Mouse (Mus musculus) embryonic facial prominence, embryonic 14.5 days (tissue): Measurements from ENCODE around the gene Bag1. TPM values are rescaled to one million over a fixed set of nuclear protein-coding genes. Genes with fewer than 3 reads are reported as not detected.

ENCODE experiments used
- ATAC-seq: fragments of 200-750 bp; cut with Nextera tagmentation; 2 replicates; pipeline ENCODE4 v1.8.0; 2017; ENCODE audit warnings: low read depth, moderate number of reproducible peaks, moderate TSS enrichment
- DNase-seq: peaks from one replicate; pipeline ENCODE4 v3.0.0-alpha.2; 2015; ENCODE audit warnings: low spot score
- H3K27ac ChIP-seq: fragments of 300-500 bp; sonication (generic); replicated peaks from 2 replicates; pipeline ENCODE4 v1.5.1; 2014; ENCODE audit warnings: low read depth, mild to moderate bottlenecking, low read length, moderate library complexity
- H3K27me3 ChIP-seq: fragments of 300-500 bp; sonication (generic); replicated peaks from 2 replicates; pipeline ENCODE4 v1.6.1; 2014; ENCODE audit warnings: low read length; ENCODE audit not compliant: control insufficient read depth, insufficient read depth
- H3K36me3 ChIP-seq: fragments of 300-500 bp; sonication (generic); 2 replicates; pipeline ENCODE4 v1.6.1; 2014; ENCODE audit warnings: low read length, mixed read lengths; ENCODE audit not compliant: control insufficient read depth, insufficient read depth
- H3K4me1 ChIP-seq: fragments of 300-500 bp; sonication (generic); 2 replicates; pipeline ENCODE4 v1.6.1; 2014; ENCODE audit warnings: antibody characterized with exemption, low read length; ENCODE audit not compliant: control insufficient read depth, insufficient read depth
- H3K4me2 ChIP-seq: fragments of 300-500 bp; sonication (generic); 2 replicates; pipeline ENCODE4 v1.6.1; 2014; ENCODE audit warnings: low read depth, mild to moderate bottlenecking, low read length, moderate library complexity, mixed read lengths
- H3K4me3 ChIP-seq: fragments of 300-500 bp; sonication (generic); 2 replicates; pipeline ENCODE4 v1.5.1; 2014; ENCODE audit warnings: low read depth, mild to moderate bottlenecking, low read length
- H3K9ac ChIP-seq: fragments of 300-500 bp; sonication (generic); 2 replicates; pipeline ENCODE4 v1.6.1; 2014; ENCODE audit warnings: low read depth, mild to moderate bottlenecking, low read length, moderate library complexity, mixed read lengths
- H3K9me3 ChIP-seq: fragments of 300-500 bp; sonication (generic); 2 replicates; pipeline ENCODE4 v1.6.1; 2016; ENCODE audit warnings: low read length; ENCODE audit not compliant: control insufficient read depth
- WGBS: fragments of 180-500 bp; shearing (Covaris S2); extraction: QIAGEN DNeasy Blood & Tissue Kit; methylation state at CpG from one replicate; pipeline ENCODE4 v1.1.7; 2014; 5-methylcytosine and 5-hydroxymethylcytosine counted together
- polyA plus RNA-seq: library from polyadenylated mRNA; unstranded; fragments of >200 nt; fragmentation: Nextera tagmentation; extraction: Ambion mirVana; gene quantifications from 2 replicates; pipeline ENCODE4 v1.2.1, GENCODE M21; 2014

The Bag1 gene
- polyA plus RNA-seq, 1 experiment from 2014 or later = 240 TPM

DNA sequence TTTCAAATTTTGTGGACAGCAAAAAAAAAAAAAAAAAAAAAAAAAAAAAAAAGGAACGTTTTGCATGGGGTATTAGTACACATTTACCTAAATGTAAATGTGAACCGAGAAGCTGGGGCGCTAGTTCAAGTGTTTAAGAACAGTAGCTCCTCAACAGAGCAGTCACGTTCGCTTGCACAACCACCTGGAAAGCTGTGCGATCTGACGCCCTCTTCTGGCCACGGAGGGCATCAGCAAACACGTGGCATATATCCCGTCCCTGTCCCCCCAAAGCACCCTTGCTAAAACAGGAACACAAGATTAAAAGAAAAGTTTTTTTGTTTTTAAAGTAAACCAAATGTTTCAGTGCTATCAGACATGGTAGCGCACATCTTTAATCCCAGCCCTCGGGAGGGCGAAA lies 23.6 kb upstream of the Bag1 start:
- peak overlapping the region; percentile 93 for H3K9ac ChIP-seq

DNA sequence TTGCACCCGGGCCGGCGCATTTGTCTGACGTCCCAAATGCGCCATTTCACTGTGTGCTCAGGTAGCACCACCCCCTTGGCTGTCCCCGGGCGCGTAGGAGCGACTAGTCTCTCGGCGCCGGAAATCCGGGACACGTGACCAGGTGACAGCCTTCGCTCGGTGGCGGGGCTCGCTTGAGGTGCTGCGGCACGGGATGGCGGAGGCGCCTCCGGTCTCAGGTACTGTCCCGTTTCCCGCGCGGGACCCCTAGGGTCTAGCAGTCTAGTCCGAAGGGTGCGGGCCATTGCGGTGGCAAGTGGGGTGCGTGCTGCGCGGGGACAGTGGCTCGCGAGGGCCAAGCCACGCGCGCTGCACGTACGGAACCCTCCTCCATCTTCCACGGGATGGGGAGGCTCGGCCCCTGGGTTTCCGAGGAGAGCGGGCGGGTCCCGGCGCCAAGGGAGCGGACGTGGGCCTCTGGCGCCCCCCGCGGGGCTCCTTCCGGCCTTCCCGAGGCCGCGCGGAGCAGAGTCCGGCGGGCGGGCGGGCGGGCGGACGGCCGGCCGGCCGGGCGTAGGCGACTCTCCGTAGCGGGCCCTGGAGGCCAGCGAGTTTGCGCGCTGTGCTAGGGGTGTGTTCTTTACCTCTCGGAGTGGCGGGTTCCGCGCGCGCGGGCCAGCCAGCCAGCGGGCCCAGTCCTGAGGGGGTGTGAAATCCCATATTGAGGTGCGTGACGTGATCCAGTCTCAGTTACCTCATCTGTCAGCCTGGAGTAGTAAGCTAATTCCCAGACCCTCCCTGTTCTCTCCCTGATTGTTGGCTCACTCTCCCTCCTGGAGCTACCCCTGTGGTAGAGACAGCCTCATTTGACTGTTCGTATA lies 23.0 kb upstream of the Bag1 start, which contains the start of gene Nfx1:
Gene Nfx1, plus strand, starts transcription at position 65 of the 860 bp plus-strand sequence.
- Histone ChIP-seq H3K27ac (peak within 1 kb of the TSS; percentile 96), H3K36me3 (peaks cover 27% of the 10 kb centered on the region), H3K27me3 (no peaks in the 10 kb centered on the region), H3K4me1 (peaks cover 11% of the 10 kb centered on the region; the same call in 1 of the 2 replicates), H3K4me3 (peak within 1 kb of the TSS; percentile 94), H3K9me3 (no peaks in the 10 kb centered on the region), H3K9ac (peak within 1 kb of the TSS; percentile 93), H3K4me2 (peak within 1 kb of the TSS; percentile 77)
- ATAC-seq (peak; percentile 97), DNase-seq (peak; percentile 99)
- 0% methylated on average over 51 of the region's 85 CpGs for WGBS

More for the DNA sequence above, 23.6 kb upstream of the Bag1 start:
- WGBS = 22% methylated on average over 13 of the region's 13 CpGs
- DNase-seq (peak; percentile 50), ATAC-seq (no peak)
- no peaks in the 10 kb centered on the region for H3K9me3 ChIP-seq
- H3K4me1 ChIP-seq = peaks cover 11% of the 10 kb centered on the region; the same call in 1 of the 2 replicates
- H3K36me3 ChIP-seq = peaks cover 26% of the 10 kb centered on the region
- H3K27me3 ChIP-seq = no peaks in the 10 kb centered on the region
- peak overlapping the region; percentile 96 for H3K27ac ChIP-seq
- H3K4me3 ChIP-seq = peak overlapping the region; percentile 94
- peak overlapping the region; percentile 77 for H3K4me2 ChIP-seq

DNA sequence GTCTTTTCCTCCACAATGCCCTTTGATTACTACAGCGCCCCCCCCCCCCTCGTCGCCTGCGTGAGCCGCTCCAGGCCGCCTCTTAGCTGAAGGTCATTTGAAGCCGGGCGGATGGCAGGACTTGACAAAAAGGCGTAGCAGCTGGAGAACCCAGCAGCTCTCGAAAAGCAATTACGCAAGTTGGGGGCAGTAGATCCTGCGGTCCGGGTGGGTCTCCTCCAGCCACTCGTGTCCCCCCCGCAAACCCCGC lies 22.4 kb upstream of the Bag1 start:
- no peak; the same call in 1 of the 2 replicates for ATAC-seq
- WGBS = 0% methylated on average over 16 of the region's 16 CpGs

DNA sequence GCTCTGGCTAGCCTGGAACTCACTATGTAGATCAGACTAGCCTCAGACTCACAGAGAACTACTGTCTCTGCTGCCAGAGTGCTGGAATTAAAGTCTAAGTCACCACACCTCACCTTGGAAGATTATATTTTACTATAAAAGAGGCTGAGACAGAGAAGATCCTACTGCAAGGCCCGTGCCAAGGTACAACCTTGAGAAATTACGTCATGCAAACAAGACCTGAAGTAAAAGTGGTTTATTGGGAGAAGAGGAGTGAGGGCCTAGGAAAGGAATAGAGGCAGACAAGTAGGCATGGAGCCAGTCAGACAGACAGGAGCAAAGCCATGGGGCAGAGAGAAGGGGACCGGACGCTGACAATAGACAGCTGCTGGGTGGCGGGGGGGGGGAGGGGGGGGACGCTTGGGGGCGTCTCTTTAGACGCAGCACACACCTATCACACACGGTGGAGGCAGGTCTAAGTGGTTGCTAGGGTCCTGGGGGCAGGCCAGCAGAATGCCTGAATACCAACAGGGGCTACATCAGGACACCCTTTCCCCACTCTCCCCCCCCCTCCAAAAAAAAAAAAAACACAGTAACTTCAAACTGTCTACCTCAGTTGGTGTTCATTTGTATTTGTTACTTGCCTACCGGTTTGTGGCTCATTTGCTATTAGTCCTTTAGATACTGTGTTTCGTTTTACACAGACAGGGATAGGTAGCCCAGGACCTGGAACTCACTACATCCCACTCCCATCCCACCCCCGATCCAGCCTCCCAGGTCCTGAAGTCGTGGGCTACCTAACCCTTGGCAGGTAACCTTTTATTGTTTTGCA lies 21.9 kb upstream of the Bag1 start:
- peaks cover 11% of the 10 kb centered on the region; the same call in 1 of the 2 replicates for H3K4me1 ChIP-seq
- H3K4me3 ChIP-seq = peak overlapping the region; percentile 94
- H3K9ac ChIP-seq = peak overlapping the region; percentile 93
- peaks cover 34% of the 10 kb centered on the region for H3K36me3 ChIP-seq
- ATAC-seq (peak; percentile 17; the same call in 1 of the 2 replicates), DNase-seq (no peak)
- no peaks in the 10 kb centered on the region for H3K27me3 ChIP-seq
- peak overlapping the region; percentile 96 for H3K27ac ChIP-seq
- H3K4me2 ChIP-seq = peak overlapping the region; percentile 77
- 12% methylated on average over 11 of the region's 13 CpGs for WGBS
- no peaks in the 10 kb centered on the region for H3K9me3 ChIP-seq

More for the DNA sequence above, 22.4 kb upstream of the Bag1 start:
- Histone ChIP-seq H3K9me3 (no peaks in the 10 kb centered on the region), H3K36me3 (peaks cover 29% of the 10 kb centered on the region), H3K4me2 (peak overlapping the region; percentile 77), H3K27ac (peak overlapping the region; percentile 96), H3K27me3 (no peaks in the 10 kb centered on the region), H3K4me1 (peaks cover 11% of the 10 kb centered on the region; the same call in 1 of the 2 replicates), H3K9ac (peak overlapping the region; percentile 93), H3K4me3 (peak overlapping the region; percentile 94)
- no peak for DNase-seq

DNA sequence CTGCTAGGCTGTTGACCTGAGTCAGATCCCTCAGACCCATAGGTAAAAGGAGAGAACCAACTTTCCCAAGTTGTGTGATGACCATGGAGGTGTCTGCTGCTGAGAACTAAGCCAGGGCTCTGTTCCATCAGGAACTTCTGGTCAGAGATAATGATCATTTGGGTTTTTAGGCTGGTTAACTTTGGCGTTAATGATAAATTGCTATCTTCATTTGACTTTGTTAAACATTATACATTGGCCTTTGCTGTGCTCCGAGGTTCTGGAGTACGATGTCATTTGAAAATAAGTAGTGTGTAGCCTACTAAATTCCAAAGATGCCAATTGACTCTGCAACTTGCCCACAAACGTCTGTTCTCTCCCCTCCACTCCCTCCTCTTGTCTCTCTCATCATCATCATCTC lies 21.1 kb upstream of the Bag1 start:
- Histone ChIP-seq H3K4me1 (peaks cover 11% of the 10 kb centered on the region; the same call in 1 of the 2 replicates), H3K27ac (no peak overlapping the region), H3K9ac (no peak overlapping the region), H3K4me2 (no peak overlapping the region), H3K27me3 (no peaks in the 10 kb centered on the region), H3K9me3 (no peaks in the 10 kb centered on the region), H3K4me3 (no peak overlapping the region), H3K36me3 (peaks cover 41% of the 10 kb centered on the region)
- ATAC-seq = no peak
- 78% methylated on average over 4 of the region's 4 CpGs for WGBS
- no peak for DNase-seq

DNA sequence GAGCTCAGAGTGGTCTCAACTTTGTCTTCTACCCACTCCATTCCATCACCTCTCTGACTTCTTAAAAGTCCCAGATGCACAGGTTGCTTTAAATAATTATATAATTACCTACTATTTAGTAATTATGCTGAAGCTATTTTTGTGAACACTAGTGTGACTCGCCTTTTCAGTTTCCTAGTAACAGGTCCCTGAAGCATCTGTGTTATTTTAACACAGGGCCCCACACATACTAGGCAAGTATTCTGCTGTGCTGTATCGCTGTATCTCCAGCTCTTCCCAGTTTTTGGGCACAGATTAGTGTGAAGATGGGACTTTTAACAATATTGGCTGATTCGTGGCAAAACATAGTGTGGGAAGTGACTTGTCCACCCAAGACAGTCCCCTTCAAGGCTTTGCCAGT lies 15.4 kb upstream of the Bag1 start:
- Histone ChIP-seq H3K9ac (no peak overlapping the region), H3K9me3 (no peaks in the 10 kb centered on the region), H3K4me2 (no peak overlapping the region), H3K4me3 (no peak overlapping the region), H3K27me3 (no peaks in the 10 kb centered on the region), H3K27ac (no peak overlapping the region), H3K36me3 (peaks cover 84% of the 10 kb centered on the region), H3K4me1 (no peaks in the 10 kb centered on the region)
- WGBS = 77% methylated on average over 3 of the region's 3 CpGs
- ATAC-seq (no peak), DNase-seq (no peak)

DNA sequence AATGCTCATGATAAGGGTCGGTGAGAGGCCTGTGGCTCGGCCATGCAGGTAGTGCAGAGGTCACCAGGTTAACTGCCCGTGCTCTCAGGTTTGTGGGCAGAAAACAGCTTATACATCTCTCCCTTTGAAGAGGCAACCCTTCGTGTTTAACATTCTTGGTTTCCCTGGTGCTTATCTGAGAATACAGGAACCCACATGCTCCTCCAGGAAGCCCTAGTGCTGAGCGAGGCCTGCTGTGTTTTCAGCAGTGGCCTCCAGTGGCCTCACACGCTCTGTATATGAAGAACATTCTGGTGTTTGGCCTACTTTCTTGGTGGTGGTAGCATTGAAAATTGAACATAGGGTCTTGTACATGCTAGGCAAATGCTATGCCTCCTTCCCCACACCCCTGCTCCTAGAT lies 7.8 kb upstream of the Bag1 start:
- Histone ChIP-seq H3K27me3 (no peaks in the 10 kb centered on the region), H3K4me3 (no peak overlapping the region), H3K27ac (no peak overlapping the region), H3K9ac (no peak overlapping the region), H3K4me2 (no peak overlapping the region), H3K9me3 (no peaks in the 10 kb centered on the region), H3K4me1 (no peaks in the 10 kb centered on the region), H3K36me3 (peaks cover 94% of the 10 kb centered on the region)
- ATAC-seq (no peak), DNase-seq (no peak)
- WGBS = 90% methylated on average over 6 of the region's 6 CpGs

DNA sequence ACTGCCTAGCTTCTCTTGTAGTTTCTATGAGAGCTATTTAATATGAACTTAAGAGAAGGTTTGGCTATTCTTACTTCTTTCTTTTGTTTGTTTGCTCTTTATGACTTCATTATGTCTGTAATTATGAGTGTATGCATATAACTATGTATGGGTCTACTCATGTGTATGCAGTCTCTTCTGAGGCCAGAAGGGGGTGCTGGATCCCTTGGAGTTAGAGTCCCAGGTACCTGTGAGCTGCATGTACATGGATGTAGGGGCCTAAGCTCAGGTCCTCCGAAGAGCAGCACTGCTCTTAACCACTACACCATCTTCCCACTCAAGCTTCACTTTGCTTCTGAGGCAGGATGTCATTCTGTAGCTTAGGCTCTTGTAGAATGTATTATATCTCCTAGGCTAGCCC lies 5.4 kb upstream of the Bag1 start:
- Histone ChIP-seq H3K27me3 (no peaks in the 10 kb centered on the region), H3K4me1 (peaks cover 8% of the 10 kb centered on the region), H3K36me3 (peaks cover 80% of the 10 kb centered on the region), H3K4me2 (no peak overlapping the region), H3K9me3 (no peaks in the 10 kb centered on the region), H3K27ac (no peak overlapping the region), H3K9ac (no peak overlapping the region), H3K4me3 (no peak overlapping the region)
- no peak for DNase-seq
- 95% methylated on average over 1 of the region's 1 CpGs for WGBS
- no peak for ATAC-seq
